Mouse (Mus musculus) limb, embryonic 13.5 days (tissue): Measurements from ENCODE around the gene Olfr222. TPM values are rescaled to one million over a fixed set of nuclear protein-coding genes. Genes with fewer than 3 reads are reported as not detected.
"Not testable (repeated sequence)": the region's sequence is repeated elsewhere in the genome, so short reads cannot be mapped to it uniquely, and the experiment has no call there.

Source experiments
- ATAC-seq: fragments of 200-750 bp; cut with Nextera tagmentation; 2 replicates; pipeline ENCODE4 v1.8.0; 2017; ENCODE audit warnings: low read depth, moderate number of reproducible peaks, moderate TSS enrichment; ENCODE audit not compliant: low FRiP score
- H3K27ac ChIP-seq: fragments of 300-500 bp; sonication (generic); 2 replicates; pipeline ENCODE4 v1.5.1; 2015; ENCODE audit warnings: inconsistent platforms, mild to moderate bottlenecking, moderate library complexity
- H3K27me3 ChIP-seq: fragments of 300-500 bp; sonication (generic); 2 replicates; pipeline ENCODE4 v1.6.1; 2015; ENCODE audit warnings: mild to moderate bottlenecking, inconsistent platforms
- H3K36me3 ChIP-seq: fragments of 300-500 bp; sonication (generic); 2 replicates; pipeline ENCODE4 v1.6.1; 2015; ENCODE audit warnings: inconsistent platforms, mild to moderate bottlenecking, moderate library complexity
- H3K4me1 ChIP-seq: fragments of 300-500 bp; sonication (generic); 2 replicates; pipeline ENCODE4 v1.6.1; 2015; ENCODE audit warnings: inconsistent platforms
- H3K4me2 ChIP-seq: fragments of 300-500 bp; sonication (generic); replicated peaks from 2 replicates; pipeline ENCODE4 v1.6.1; 2015; ENCODE audit warnings: inconsistent platforms, mild to moderate bottlenecking, moderate library complexity
- H3K4me3 ChIP-seq: fragments of 300-500 bp; sonication (generic); 2 replicates; pipeline ENCODE4 v1.5.1; 2015; ENCODE audit warnings: moderate library complexity, mild to moderate bottlenecking, inconsistent platforms
- H3K9ac ChIP-seq: fragments of 300-500 bp; sonication (generic); 2 replicates; pipeline ENCODE4 v1.6.1; 2015; ENCODE audit warnings: mild to moderate bottlenecking, inconsistent platforms
- H3K9me3 ChIP-seq: fragments of 300-500 bp; sonication (generic); 2 replicates; pipeline ENCODE4 v1.6.1; 2016; ENCODE audit warnings: inconsistent platforms
- WGBS: fragments of 180-500 bp; shearing (Covaris S2); methylation state at CpG from one replicate; pipeline ENCODE4 v1.1.7; 2015; 5-methylcytosine and 5-hydroxymethylcytosine counted together
- polyA plus RNA-seq: library from polyadenylated mRNA; unstranded; fragments of >200 nt; fragmentation: Nextera tagmentation; extraction: Ambion mirVana; gene quantifications from 2 replicates; pipeline ENCODE4 v1.2.1, GENCODE M21; 2015

Olfr222 gene
- not detected in 2 replicates for polyA plus RNA-seq

DNA sequence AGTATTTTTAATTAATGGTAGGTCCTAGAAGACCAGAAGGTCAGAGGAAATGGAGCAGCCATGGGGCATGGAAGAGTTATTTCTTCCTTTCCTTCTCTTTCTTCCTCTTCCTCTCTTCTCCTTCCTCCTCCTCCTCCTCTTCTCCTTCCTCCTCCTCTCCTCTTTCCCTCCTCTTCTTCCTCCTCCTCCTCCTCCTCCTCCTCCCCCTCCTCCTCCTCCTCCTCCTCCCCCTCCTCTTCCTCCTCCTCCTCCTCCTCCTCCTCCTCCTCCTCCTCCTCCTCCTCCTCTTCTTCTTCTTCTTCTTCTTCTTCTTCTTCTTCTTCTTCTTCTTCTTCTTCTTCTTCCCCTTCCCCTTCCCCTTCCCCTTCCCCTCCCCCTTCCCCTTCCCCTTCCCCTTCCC is at the start of gene Olfr222:
Olfr222 (minus strand) TSS at position 101 of the 400 bp plus-strand sequence.
- not testable (repeated sequence) for ATAC-seq, H3K27ac ChIP-seq, H3K4me2 ChIP-seq, H3K36me3 ChIP-seq, H3K4me3 ChIP-seq, H3K4me1 ChIP-seq, H3K9me3 ChIP-seq, H3K9ac ChIP-seq
- peaks cover 24% of the 10 kb centered on the region for H3K27me3 ChIP-seq

DNA sequence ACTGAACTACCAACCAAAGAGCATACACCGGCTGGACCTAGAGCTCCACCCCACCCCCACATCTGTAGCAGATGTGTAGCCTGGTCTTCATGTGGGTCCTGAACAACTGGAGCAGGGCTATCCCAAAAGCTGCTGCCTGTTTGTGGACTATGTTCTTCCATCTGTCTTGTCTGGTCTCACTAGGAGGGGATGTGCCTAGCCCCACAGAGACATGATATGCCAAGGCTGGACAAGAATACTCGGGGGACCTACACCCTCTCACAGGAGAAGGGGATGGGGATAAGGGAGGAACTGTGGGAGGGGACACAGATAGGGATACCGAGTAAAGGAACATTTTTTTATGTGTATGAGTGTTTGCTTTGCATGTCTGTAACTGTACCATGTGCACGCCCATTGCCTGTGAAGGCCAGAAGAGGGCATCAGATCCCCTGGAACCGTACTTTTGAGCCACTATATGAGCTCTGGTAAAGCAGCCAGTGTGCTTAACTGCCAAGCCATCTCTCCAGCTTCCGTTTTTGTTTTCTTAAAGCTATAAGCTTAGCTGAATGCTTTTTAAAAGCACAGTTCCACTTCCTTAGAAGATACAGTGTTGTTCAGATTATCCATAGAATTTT is 48.1 kb upstream of the Olfr222 start:
- 31% methylated on average over 6 of the region's 6 CpGs for WGBS
- H3K9me3 ChIP-seq = no peaks in the 10 kb centered on the region
- H3K4me3 ChIP-seq = no peak overlapping the region
- no peaks in the 10 kb centered on the region for H3K27me3 ChIP-seq
- no peak overlapping the region for H3K27ac ChIP-seq
- no peak overlapping the region for H3K9ac ChIP-seq
- no peaks in the 10 kb centered on the region for H3K4me1 ChIP-seq
- peak; percentile 59; the same call in 1 of the 2 replicates for ATAC-seq
- H3K36me3 ChIP-seq = no peaks in the 10 kb centered on the region
- H3K4me2 ChIP-seq = no peak overlapping the region

DNA sequence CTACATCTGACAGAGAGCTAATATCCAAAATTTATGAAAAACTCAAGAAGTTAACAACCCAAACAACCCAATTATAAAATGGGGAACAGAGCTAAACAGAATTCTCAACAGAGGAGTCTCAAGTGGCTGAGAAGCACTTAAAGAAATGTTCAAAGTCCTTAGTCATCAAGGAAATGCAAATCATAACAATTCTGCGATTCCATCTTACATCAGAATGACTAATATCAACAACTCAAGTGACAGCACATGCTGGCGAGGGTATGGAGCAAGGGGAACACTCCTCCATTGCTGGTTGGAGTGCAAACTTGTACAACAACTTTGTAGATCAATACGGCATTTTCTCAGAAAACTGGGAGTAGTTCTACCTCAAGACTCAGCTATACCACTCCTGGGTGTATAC is 46.2 kb upstream of the Olfr222 start:
- 74% methylated on average over 3 of the region's 3 CpGs for WGBS
- H3K9ac ChIP-seq = no peak overlapping the region
- H3K27ac ChIP-seq = no peak overlapping the region
- no peaks in the 10 kb centered on the region for H3K27me3 ChIP-seq
- no peaks in the 10 kb centered on the region for H3K9me3 ChIP-seq
- no peak overlapping the region for H3K4me3 ChIP-seq
- ATAC-seq = no peak
- H3K4me1 ChIP-seq = no peaks in the 10 kb centered on the region
- H3K36me3 ChIP-seq = no peaks in the 10 kb centered on the region
- H3K4me2 ChIP-seq = no peak overlapping the region

DNA sequence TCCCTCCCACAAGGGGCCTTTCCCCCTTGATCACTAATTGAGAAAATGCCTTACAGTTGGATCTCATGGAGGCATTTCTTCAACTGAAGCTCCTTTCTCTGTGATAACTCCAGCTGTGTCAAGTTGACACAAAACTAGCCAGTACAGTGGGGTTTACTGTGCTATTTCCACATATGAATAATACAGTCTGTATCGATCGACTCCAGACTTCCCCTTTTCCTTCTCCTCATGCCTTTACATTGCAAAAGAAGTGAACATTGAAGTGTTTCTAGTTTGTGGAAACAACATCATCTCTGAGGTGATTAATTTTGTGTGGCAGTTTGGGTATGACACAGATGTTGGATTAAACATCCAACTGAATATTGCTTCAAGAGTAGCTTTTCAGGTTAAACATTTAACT is 41.0 kb upstream of the Olfr222 start:
- H3K4me2 ChIP-seq, H3K4me3 ChIP-seq, H3K9ac ChIP-seq, H3K9me3 ChIP-seq, H3K4me1 ChIP-seq, ATAC-seq, H3K27ac ChIP-seq, H3K36me3 ChIP-seq, H3K27me3 ChIP-seq: not testable (repeated sequence)
- 96% methylated on average over 2 of the region's 2 CpGs for WGBS

DNA sequence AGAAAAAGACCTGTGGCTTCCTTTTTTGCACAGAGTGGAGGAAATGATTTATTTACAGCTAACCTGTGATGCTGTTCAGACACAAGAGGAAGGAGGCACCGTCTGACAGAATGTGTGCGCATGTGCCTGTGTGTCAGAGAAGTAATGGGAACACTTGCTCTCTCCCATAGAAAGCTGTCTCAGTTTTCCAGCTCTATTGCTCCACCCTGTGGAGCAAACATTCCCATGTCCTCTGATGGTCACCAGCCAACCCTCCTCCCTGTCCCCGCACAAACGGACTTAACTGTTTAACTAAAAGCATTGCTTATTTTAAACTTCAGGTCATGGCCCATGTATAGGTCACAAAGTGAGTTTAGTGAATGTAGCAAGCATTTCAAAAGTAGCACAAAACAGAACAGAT is 38.1 kb upstream of the Olfr222 start:
- 47% methylated on average over 4 of the region's 4 CpGs for WGBS
- Histone ChIP-seq H3K27me3 (no peaks in the 10 kb centered on the region), H3K27ac (no peak overlapping the region), H3K4me2 (no peak overlapping the region), H3K4me3 (no peak overlapping the region), H3K36me3 (no peaks in the 10 kb centered on the region), H3K9me3 (no peaks in the 10 kb centered on the region), H3K4me1 (no peaks in the 10 kb centered on the region), H3K9ac (no peak overlapping the region)
- ATAC-seq = no peak

DNA sequence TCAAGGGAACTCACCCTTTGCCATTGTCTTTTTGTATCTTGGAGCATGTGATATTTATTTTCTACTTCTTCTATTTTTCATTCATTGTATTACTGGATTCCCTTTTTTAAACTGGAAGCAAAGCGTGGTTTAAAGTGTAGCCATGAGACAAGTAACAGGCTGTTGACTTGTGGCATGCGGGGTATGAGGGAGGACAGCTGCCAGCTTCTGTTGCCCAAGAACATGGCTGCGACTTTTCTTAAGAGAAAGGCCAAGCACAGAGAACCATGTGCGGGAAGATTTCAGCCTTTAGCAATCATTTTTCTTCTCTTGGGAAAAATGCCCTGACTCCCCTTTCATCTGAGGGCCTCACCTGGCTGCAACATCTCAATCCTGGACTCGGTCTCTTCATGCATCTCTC is 35.6 kb upstream of the Olfr222 start:
- Histone ChIP-seq H3K36me3 (no peaks in the 10 kb centered on the region), H3K4me3 (no peak overlapping the region), H3K27me3 (no peaks in the 10 kb centered on the region), H3K9ac (no peak overlapping the region), H3K4me1 (no peaks in the 10 kb centered on the region), H3K27ac (no peak overlapping the region), H3K4me2 (no peak overlapping the region), H3K9me3 (no peaks in the 10 kb centered on the region)
- WGBS = 88% methylated on average over 5 of the region's 5 CpGs
- no peak for ATAC-seq

DNA sequence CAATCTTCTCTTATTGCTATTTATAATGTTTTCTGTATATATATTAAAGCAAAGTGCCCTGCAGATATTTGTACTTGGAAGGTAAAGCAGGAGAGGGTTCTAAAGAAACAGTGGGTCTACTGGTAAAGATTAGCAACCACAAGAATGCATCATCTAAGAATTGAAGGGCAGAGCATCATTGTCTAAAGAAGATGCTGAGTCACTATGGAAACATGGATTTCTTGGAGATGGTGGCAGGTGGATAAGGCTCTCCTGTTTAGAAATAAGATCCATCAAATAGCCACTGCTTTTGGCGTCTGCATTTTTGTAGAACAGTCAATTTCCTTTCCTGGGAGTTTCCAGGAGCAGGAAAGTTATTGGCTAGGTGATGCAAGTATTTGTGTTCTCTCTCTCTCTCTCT is 26.3 kb upstream of the Olfr222 start:
- H3K4me3 ChIP-seq = no peak overlapping the region
- no peak for ATAC-seq
- no peaks in the 10 kb centered on the region for H3K27me3 ChIP-seq
- no peak overlapping the region for H3K27ac ChIP-seq
- H3K9me3 ChIP-seq = no peaks in the 10 kb centered on the region
- no peaks in the 10 kb centered on the region for H3K4me1 ChIP-seq
- WGBS = 78% methylated on average over 1 of the region's 1 CpGs
- no peaks in the 10 kb centered on the region for H3K36me3 ChIP-seq
- no peak overlapping the region for H3K4me2 ChIP-seq
- H3K9ac ChIP-seq = no peak overlapping the region

DNA sequence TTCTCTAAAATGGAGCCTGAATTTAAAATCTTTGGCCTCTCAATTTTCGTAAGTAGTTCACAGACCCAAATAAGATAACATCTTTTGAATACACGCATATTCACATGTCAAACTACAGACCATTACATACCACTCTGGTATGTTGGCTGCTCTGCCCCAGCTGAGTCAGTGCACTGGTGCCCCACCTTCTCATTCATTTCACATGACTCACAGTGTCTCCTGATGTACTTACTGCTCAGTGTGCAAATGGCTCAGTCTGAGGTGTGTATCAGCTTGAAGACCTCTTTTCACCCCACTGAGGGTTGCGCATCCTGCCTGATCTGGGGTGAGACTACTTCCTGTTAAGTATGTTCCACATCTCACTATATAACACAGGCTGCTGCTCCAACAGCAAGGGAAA is 24.8 kb upstream of the Olfr222 start:
- ATAC-seq = no peak
- no peaks in the 10 kb centered on the region for H3K9me3 ChIP-seq
- H3K36me3 ChIP-seq = no peaks in the 10 kb centered on the region
- H3K9ac ChIP-seq = no peak overlapping the region
- WGBS = 87% methylated on average over 3 of the region's 3 CpGs
- H3K27me3 ChIP-seq = no peaks in the 10 kb centered on the region
- H3K4me3 ChIP-seq = no peak overlapping the region
- H3K27ac ChIP-seq = no peak overlapping the region
- H3K4me2 ChIP-seq = no peak overlapping the region
- H3K4me1 ChIP-seq = no peaks in the 10 kb centered on the region

DNA sequence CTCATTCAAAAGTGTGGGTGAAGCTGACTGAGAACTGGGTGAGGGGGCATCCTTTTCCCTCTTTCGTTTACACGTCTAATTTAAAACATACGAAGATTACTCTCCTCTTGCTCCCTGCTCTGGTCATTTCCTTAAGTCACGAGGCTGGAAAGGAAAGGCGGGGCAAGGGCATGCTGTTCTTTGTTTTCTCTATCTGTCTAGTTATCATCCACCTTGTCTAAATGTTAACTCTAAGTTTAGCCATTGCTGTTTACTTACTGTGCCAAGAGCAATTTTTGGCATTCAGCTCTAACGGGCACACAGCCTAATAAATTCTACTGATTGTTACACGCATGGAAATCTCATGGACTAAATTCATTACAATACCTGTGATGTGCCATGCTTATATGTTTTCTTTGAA is 23.2 kb upstream of the Olfr222 start:
- H3K27me3 ChIP-seq = no peaks in the 10 kb centered on the region

DNA sequence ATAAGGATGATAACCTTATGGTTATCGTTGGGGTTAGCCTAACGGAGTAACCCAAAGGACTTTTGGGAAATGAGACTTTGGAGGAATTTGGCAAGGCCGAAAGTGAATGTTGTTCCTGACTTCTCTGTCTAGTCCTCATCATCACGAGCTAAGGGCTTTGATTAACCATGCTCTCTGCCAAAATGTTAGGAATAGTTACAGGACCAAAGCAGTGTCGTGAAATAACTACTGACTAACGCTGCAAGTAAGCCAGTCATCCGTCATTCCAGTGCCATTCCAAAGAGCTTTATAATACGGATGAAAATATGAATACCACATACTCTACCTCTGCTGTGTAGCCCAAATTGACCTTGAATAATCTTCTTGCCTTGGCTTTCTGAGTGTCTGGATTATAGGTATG is 20.9 kb upstream of the Olfr222 start:
- Histone ChIP-seq H3K9ac (no peak overlapping the region), H3K4me2 (no peak overlapping the region), H3K36me3 (no peaks in the 10 kb centered on the region), H3K4me3 (no peak overlapping the region), H3K9me3 (no peaks in the 10 kb centered on the region), H3K27me3 (no peaks in the 10 kb centered on the region), H3K27ac (no peak overlapping the region), H3K4me1 (no peaks in the 10 kb centered on the region)
- no peak for ATAC-seq
- 85% methylated on average over 8 of the region's 8 CpGs for WGBS

More for the DNA sequence above, 23.2 kb upstream of the Olfr222 start:
- Histone ChIP-seq H3K9ac (no peak overlapping the region), H3K9me3 (no peaks in the 10 kb centered on the region), H3K4me1 (no peaks in the 10 kb centered on the region), H3K27ac (no peak overlapping the region), H3K4me3 (no peak overlapping the region), H3K36me3 (no peaks in the 10 kb centered on the region), H3K4me2 (no peak overlapping the region)
- WGBS = 56% methylated on average over 7 of the region's 7 CpGs
- no peak for ATAC-seq

DNA sequence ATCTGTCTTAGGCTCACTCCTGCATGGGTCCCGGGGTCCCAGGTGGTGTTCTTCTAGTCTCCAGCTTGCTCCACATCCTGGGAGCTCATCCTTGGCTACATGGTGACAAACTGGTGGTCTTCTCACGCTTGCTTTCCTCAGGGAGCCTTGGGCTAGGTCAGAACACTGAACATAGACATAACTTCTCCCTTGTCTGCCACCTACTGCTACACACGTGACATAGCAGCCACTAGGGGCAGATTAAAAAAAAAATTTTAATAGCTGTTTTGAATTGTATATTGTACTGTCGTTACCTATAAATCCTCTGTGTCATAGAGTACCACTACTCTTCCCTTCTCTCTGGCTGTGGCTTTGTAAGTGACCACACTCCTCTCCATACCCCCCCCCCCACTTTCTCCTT is 20.1 kb upstream of the Olfr222 start:
- no peak overlapping the region for H3K9ac ChIP-seq
- no peak overlapping the region for H3K4me2 ChIP-seq
- H3K4me1 ChIP-seq = no peaks in the 10 kb centered on the region
- H3K9me3 ChIP-seq = no peaks in the 10 kb centered on the region
- H3K36me3 ChIP-seq = no peaks in the 10 kb centered on the region
- no peak for ATAC-seq
- H3K27ac ChIP-seq = no peak overlapping the region
- H3K4me3 ChIP-seq = no peak overlapping the region
- H3K27me3 ChIP-seq = no peaks in the 10 kb centered on the region
- 44% methylated on average over 4 of the region's 4 CpGs for WGBS

DNA sequence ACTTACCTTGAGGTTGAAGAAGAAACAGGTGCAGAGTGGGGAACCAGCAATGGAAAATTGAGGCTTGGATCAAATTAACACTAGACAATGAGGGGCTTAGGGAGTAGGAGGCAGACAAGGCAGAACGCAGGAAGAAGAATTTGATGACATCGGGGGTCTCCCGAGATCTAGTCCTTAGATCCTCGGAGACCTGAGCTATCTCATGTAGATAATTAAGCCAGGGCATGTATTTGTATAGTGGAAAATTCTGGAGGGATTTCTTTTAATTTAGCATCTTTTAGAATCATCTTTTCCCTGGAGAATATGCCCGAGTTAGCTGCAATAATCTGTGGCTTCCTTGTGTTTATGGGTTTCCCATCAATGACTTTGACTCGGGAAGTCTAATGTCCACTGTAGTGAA is 17.2 kb upstream of the Olfr222 start, which contains the start of gene Olfr223:
Olfr223 (minus strand) TSS at position 101 of the 400 bp plus-strand sequence.
- no peaks in the 10 kb centered on the region for H3K4me1 ChIP-seq
- H3K36me3 ChIP-seq = no peaks in the 10 kb centered on the region
- no peak within 1 kb of the TSS for H3K4me3 ChIP-seq
- ATAC-seq = no peak
- H3K9ac ChIP-seq = no peak within 1 kb of the TSS
- H3K4me2 ChIP-seq = no peak within 1 kb of the TSS
- 0 out of 2 replicates have a peak, but pooled peaks cover 2% of the 10 kb centered on the region for H3K27me3 ChIP-seq
- no peaks in the 10 kb centered on the region for H3K9me3 ChIP-seq
- no peak within 1 kb of the TSS for H3K27ac ChIP-seq
- 85% methylated on average over 6 of the region's 6 CpGs for WGBS

DNA sequence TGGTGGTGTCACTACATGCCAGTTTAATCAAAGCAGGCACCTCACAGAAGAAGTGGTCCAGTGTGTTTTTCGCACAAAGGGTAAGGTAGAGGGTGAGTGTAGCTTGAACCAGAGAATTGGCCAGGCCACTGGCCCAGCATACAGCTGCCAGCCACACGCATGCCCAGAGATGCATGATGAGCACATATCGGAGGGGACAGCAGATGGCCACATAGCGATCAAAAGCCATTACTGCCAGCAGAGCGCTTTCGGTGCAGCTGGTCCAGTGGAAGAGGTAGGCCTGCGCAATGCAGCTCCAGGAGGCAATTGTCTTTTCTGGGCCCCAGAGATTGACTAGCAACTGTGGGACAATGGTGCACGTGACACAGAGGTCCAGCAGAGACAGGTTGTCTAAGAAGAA is 13.5 kb upstream of the Olfr222 start:
- Histone ChIP-seq H3K4me3 (no peak overlapping the region), H3K4me1 (no peaks in the 10 kb centered on the region), H3K36me3 (no peaks in the 10 kb centered on the region), H3K9ac (no peak overlapping the region), H3K27me3 (0 out of 2 replicates have a peak, but pooled peaks cover 2% of the 10 kb centered on the region), H3K27ac (no peak overlapping the region), H3K4me2 (no peak overlapping the region), H3K9me3 (no peaks in the 10 kb centered on the region)
- ATAC-seq = no peak
- WGBS = 92% methylated on average over 8 of the region's 8 CpGs
